Comparison of ENCODE assay signal across 27 mouse cellular contexts in genomic region chr2:46297274-46297843, GRCm38 (mm10).
DNase-seq lines count a peak whose midpoint lies in the region; ATAC-seq lines count a peak whose summit lies in the region.
"Had no signal": no experiment of that assay in that cellular context is flagged by ENCODE, and none has a peak within 500 bp of the region (broad histone marks: within the 10 kb centered on the region; RNA-seq: fewer than 3 reads in every experiment).

No protein-coding gene starts in this region.

- H3K27ac ChIP-seq in kidney, embryonic 15.5 days = no peak overlapping the region
- no peak overlapping the region for H3K27ac ChIP-seq in neural tube, embryonic 14.5 days (ENCODE audit: low read depth, low read length)
- no peak overlapping the region for H3K27ac ChIP-seq in neural tube, embryonic 15.5 days (replicated peaks)
- no peak overlapping the region for H3K27ac ChIP-seq in hindbrain, embryonic 10.5 days
- H3K27ac ChIP-seq: embryonic facial prominence, embryonic 10.5 days; hindbrain, postnatal 0 days; layer of hippocampus, adult 2 months; limb, embryonic 10.5 days; liver, embryonic 15.5 days; lung, embryonic 15.5 days had no signal

- no peaks in the 10 kb centered on the region for H3K27me3 ChIP-seq in kidney, embryonic 15.5 days
- no peaks in the 10 kb centered on the region for H3K27me3 ChIP-seq in neural tube, embryonic 14.5 days (ENCODE audit: control insufficient read depth, insufficient read depth, low read length)
- H3K27me3 ChIP-seq in neural tube, embryonic 15.5 days (replicated peaks) = no peaks in the 10 kb centered on the region
- H3K27me3 ChIP-seq in hindbrain, embryonic 10.5 days (ENCODE audit: insufficient read depth, poor library complexity, severe bottlenecking) = no peaks in the 10 kb centered on the region
- H3K27me3 ChIP-seq: heart, embryonic 12.5 days; liver, embryonic 15.5 days; lung, embryonic 15.5 days; megakaryocyte, embryonic 14.5 days had no signal

- no peak for ATAC-seq in kidney, embryonic 15.5 days (replicated peaks; ENCODE audit: low FRiP score)
- peak; percentile 38; the same call in 1 of the 2 replicates for ATAC-seq in neural tube, embryonic 14.5 days (ENCODE audit: low read depth)
- no peak for ATAC-seq in neural tube, embryonic 15.5 days (ENCODE audit: low FRiP score)
- ATAC-seq: activated CD4-positive, CD25-positive, alpha-beta regulatory T cell, adult 4 months; hindbrain, postnatal 0 days; intestine, embryonic 16.5 days had no signal

- no peak overlapping the region for H3K4me3 ChIP-seq in kidney, embryonic 15.5 days (replicated peaks)
- H3K4me3 ChIP-seq in neural tube, embryonic 14.5 days (ENCODE audit: low read depth, low read length) = no peak overlapping the region
- no peak overlapping the region for H3K4me3 ChIP-seq in neural tube, embryonic 15.5 days (replicated peaks)
- H3K4me3 ChIP-seq in hindbrain, embryonic 10.5 days = no peak overlapping the region
- H3K4me3 ChIP-seq: embryonic facial prominence, embryonic 10.5 days; layer of hippocampus, adult 2 months; limb, embryonic 10.5 days; liver, embryonic 15.5 days; lung, embryonic 15.5 days; megakaryocyte, embryonic 14.5 days had no signal

- H3K4me1 ChIP-seq in kidney, embryonic 15.5 days = no peaks in the 10 kb centered on the region
- no peaks in the 10 kb centered on the region for H3K4me1 ChIP-seq in neural tube, embryonic 14.5 days (ENCODE audit: control insufficient read depth, insufficient read depth, low read length)
- H3K4me1 ChIP-seq in neural tube, embryonic 15.5 days = no peaks in the 10 kb centered on the region
- no peaks in the 10 kb centered on the region for H3K4me1 ChIP-seq in hindbrain, embryonic 10.5 days (replicated peaks)
- H3K4me1 ChIP-seq: embryonic facial prominence, embryonic 10.5 days; heart, embryonic 12.5 days; limb, embryonic 10.5 days; liver, embryonic 15.5 days; lung, embryonic 15.5 days; megakaryocyte, embryonic 14.5 days had no signal

- peak; percentile 4 for DNase-seq in embryo, embryonic 10 days (ENCODE audit: low spot score)
- no peak for DNase-seq in embryo, embryonic 9.5 days (ENCODE audit: extremely low spot score)
- DNase-seq in kidney, adult 8-10 months = peak; percentile 1 to 21
- DNase-seq in hindbrain, embryonic 10.5 days (ENCODE audit: low spot score) = no peak
- DNase-seq: adrenal gland, adult 8-10 months; cerebellum, adult 18-20 months; cerebellum, postnatal 25 days; gastrocnemius, postnatal 14 days; heart, adult 11 months; heart, postnatal 10 days; liver; lung, postnatal 36 days; right cerebral cortex, postnatal 25 days; thymus, postnatal 36 days had no signal

- no peak overlapping the region for H3K9ac ChIP-seq in kidney, embryonic 15.5 days
- H3K9ac ChIP-seq in neural tube, embryonic 14.5 days (replicated peaks; ENCODE audit: low read depth, low read length) = no peak overlapping the region
- no peak overlapping the region for H3K9ac ChIP-seq in neural tube, embryonic 15.5 days (replicated peaks)
- H3K9ac ChIP-seq: heart, embryonic 12.5 days; liver, embryonic 15.5 days; lung, embryonic 15.5 days had no signal

- WGBS in kidney, embryonic 15.5 days = 71% methylated on average over 2 of the region's 2 CpGs
- 33% methylated on average over 2 of the region's 2 CpGs for WGBS in neural tube, embryonic 14.5 days
- 22% methylated on average over 2 of the region's 2 CpGs for WGBS in neural tube, embryonic 15.5 days
- WGBS in hindbrain, embryonic 10.5 days = 52% methylated on average over 2 of the region's 2 CpGs

- H3K36me3 ChIP-seq in kidney, embryonic 15.5 days = no peaks in the 10 kb centered on the region
- H3K36me3 ChIP-seq in neural tube, embryonic 14.5 days (ENCODE audit: control insufficient read depth, insufficient read depth, low read length) = no peaks in the 10 kb centered on the region
- H3K36me3 ChIP-seq in neural tube, embryonic 15.5 days = no peaks in the 10 kb centered on the region
- no peaks in the 10 kb centered on the region for H3K36me3 ChIP-seq in hindbrain, embryonic 10.5 days
- H3K36me3 ChIP-seq: embryonic facial prominence, embryonic 10.5 days; heart, embryonic 12.5 days; limb, embryonic 10.5 days; liver, embryonic 15.5 days; lung, embryonic 15.5 days had no signal

- H3K9me3 ChIP-seq in kidney, embryonic 15.5 days (replicated peaks) = no peaks in the 10 kb centered on the region
- H3K9me3 ChIP-seq in neural tube, embryonic 14.5 days (ENCODE audit: control insufficient read depth, low read length) = no peaks in the 10 kb centered on the region
- H3K9me3 ChIP-seq in neural tube, embryonic 15.5 days (replicated peaks) = no peaks in the 10 kb centered on the region
- H3K9me3 ChIP-seq in hindbrain, embryonic 10.5 days = no peaks in the 10 kb centered on the region
- H3K9me3 ChIP-seq: embryonic facial prominence, embryonic 10.5 days; heart, embryonic 12.5 days; limb, embryonic 10.5 days; liver, embryonic 15.5 days; lung, embryonic 15.5 days; megakaryocyte, embryonic 14.5 days had no signal

- H3K4me2 ChIP-seq in kidney, embryonic 15.5 days = no peak overlapping the region
- no peak overlapping the region for H3K4me2 ChIP-seq in neural tube, embryonic 14.5 days (ENCODE audit: low read depth, low read length)
- H3K4me2 ChIP-seq in neural tube, embryonic 15.5 days = no peak overlapping the region
- H3K4me2 ChIP-seq: heart, embryonic 12.5 days; liver, embryonic 15.5 days; lung, embryonic 15.5 days had no signal

Comparison
In these comparisons a context has a peak if more than half of its experiments do, and no peak if none do; other contexts are left out.
1. DNase-seq: peak in embryo, embryonic 10 days (single experiment) and kidney, adult 8-10 months (2 of 2); none in embryo, embryonic 9.5 days (single experiment) and hindbrain, embryonic 10.5 days (single experiment).